Mouse (Mus musculus) limb, embryonic 15.5 days (tissue): ENCODE data around the gene Bcl11b. TPM values are rescaled to one million over a fixed set of nuclear protein-coding genes. Genes with fewer than 3 reads are reported as not detected.

ENCODE experiments used
- ATAC-seq: fragments of 200-750 bp; cut with Nextera tagmentation; 2 replicates; pipeline ENCODE4 v1.8.0; 2017; ENCODE audit warnings: low read depth, moderate TSS enrichment; ENCODE audit not compliant: insufficient number of reproducible peaks, low FRiP score, low TSS enrichment
- H3K27ac ChIP-seq: fragments of 300-500 bp; sonication (generic); 2 replicates; pipeline ENCODE4 v1.5.1; 2015; ENCODE audit warnings: moderate library complexity, mild to moderate bottlenecking, inconsistent platforms
- H3K27me3 ChIP-seq: fragments of 300-500 bp; sonication (generic); 2 replicates; pipeline ENCODE4 v1.6.1; 2015; ENCODE audit warnings: inconsistent platforms
- H3K36me3 ChIP-seq: fragments of 300-500 bp; sonication (generic); 2 replicates; pipeline ENCODE4 v1.6.1; 2015; ENCODE audit warnings: inconsistent platforms
- H3K4me1 ChIP-seq: fragments of 300-500 bp; sonication (generic); 2 replicates; pipeline ENCODE4 v1.6.1; 2015; ENCODE audit warnings: inconsistent platforms
- H3K4me2 ChIP-seq: fragments of 300-500 bp; sonication (generic); 2 replicates; pipeline ENCODE4 v1.6.1; 2015; ENCODE audit warnings: mild to moderate bottlenecking, inconsistent platforms
- H3K4me3 ChIP-seq: fragments of 300-500 bp; sonication (generic); 2 replicates; pipeline ENCODE4 v1.5.1; 2015; ENCODE audit warnings: mild to moderate bottlenecking, inconsistent platforms
- H3K9ac ChIP-seq: fragments of 300-500 bp; sonication (generic); 2 replicates; pipeline ENCODE4 v1.6.1; 2015; ENCODE audit warnings: inconsistent platforms
- H3K9me3 ChIP-seq: fragments of 300-500 bp; sonication (generic); 2 replicates; pipeline ENCODE4 v1.6.1; 2016; ENCODE audit warnings: inconsistent platforms
- WGBS: fragments of 180-500 bp; shearing (Covaris S2); methylation state at CpG from one replicate; pipeline ENCODE4 v1.1.7; 2015; 5-methylcytosine and 5-hydroxymethylcytosine counted together
- polyA plus RNA-seq: library from polyadenylated mRNA; unstranded; fragments of >200 nt; fragmentation: Nextera tagmentation; extraction: Ambion mirVana; gene quantifications from 2 replicates; pipeline ENCODE4 v1.2.1, GENCODE M21; 2015

Gene Bcl11b
- 14.3 and 19.9 TPM in 2 replicates for polyA plus RNA-seq

DNA sequence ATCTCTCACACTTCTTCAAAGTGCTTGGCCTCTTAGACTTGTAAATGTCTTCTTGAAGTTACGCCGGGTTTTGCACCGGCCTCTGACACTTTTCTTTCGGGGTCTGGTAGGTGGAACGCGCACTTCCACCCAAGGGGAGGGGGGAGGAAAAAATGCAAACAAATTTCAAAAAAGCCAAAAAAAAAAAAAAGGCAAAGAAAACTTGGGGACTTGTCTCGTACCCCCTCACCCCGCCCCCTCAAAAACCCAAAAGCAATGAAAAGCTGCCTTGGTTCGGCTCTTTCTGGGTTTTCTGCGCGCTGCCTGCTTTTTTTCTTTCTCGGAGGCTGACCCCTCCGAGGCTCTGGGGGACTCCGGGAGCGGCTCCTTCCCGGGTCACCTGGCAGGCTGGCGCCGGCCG lies at the start of gene Bcl11b:
TSS of gene Bcl11b (minus strand) at position 120 of the 400 bp plus-strand sequence.
- Histone ChIP-seq H3K36me3 (no peaks in the 10 kb centered on the region), H3K27me3 (peaks cover 48% of the 10 kb centered on the region), H3K9me3 (no peaks in the 10 kb centered on the region), H3K9ac (peak within 1 kb of the TSS; percentile 85), H3K4me1 (peaks cover 33% of the 10 kb centered on the region), H3K4me2 (peak within 1 kb of the TSS; percentile 97), H3K27ac (peak within 1 kb of the TSS; percentile 95), H3K4me3 (peak within 1 kb of the TSS; percentile 85)
- 1% methylated on average over 18 of the region's 19 CpGs for WGBS
- no peak; the same call in 1 of the 2 replicates for ATAC-seq

- no peak overlapping the region for H3K27ac ChIP-seq
- no peaks in the 10 kb centered on the region for H3K9me3 ChIP-seq
- H3K36me3 ChIP-seq, result no peaks in the 10 kb centered on the region
- no peaks in the 10 kb centered on the region for H3K4me1 ChIP-seq
- H3K9ac ChIP-seq, result no peak overlapping the region
- no peaks in the 10 kb centered on the region for H3K27me3 ChIP-seq
- H3K4me3 ChIP-seq, result no peak overlapping the region
- no peak overlapping the region for H3K4me2 ChIP-seq
- ATAC-seq, result no peak
- 49% methylated on average over 7 of the region's 7 CpGs for WGBS
Observed at GRCm38 (mm10) chr12:108050996-108051395, 47.6 kb upstream of the Bcl11b start.

- Histone ChIP-seq H3K4me2 (no peak overlapping the region), H3K9ac (no peak overlapping the region), H3K4me3 (no peak overlapping the region), H3K36me3 (no peaks in the 10 kb centered on the region), H3K4me1 (no peaks in the 10 kb centered on the region), H3K27ac (no peak overlapping the region), H3K27me3 (no peaks in the 10 kb centered on the region), H3K9me3 (no peaks in the 10 kb centered on the region)
- WGBS, result 63% methylated on average over 13 of the region's 13 CpGs
- no peak for ATAC-seq
Observed at GRCm38 (mm10) chr12:108049625-108050024, 46.2 kb upstream of the Bcl11b start.

GRCm38 (mm10) chr12:108042239-108042571 lies 38.8 kb upstream of the Bcl11b start:
- H3K9me3 ChIP-seq, result no peaks in the 10 kb centered on the region
- no peak overlapping the region for H3K4me2 ChIP-seq
- H3K36me3 ChIP-seq, result no peaks in the 10 kb centered on the region
- H3K4me1 ChIP-seq, result no peaks in the 10 kb centered on the region
- no peak overlapping the region for H3K9ac ChIP-seq
- no peak overlapping the region for H3K27ac ChIP-seq
- no peak overlapping the region for H3K4me3 ChIP-seq
- ATAC-seq, result peak; percentile 18; the same call in 1 of the 2 replicates
- H3K27me3 ChIP-seq, result no peaks in the 10 kb centered on the region
- 63% methylated on average over 3 of the region's 3 CpGs for WGBS

GRCm38 (mm10) chr12:108041571-108042238 lies 38.3 kb upstream of the Bcl11b start:
- Histone ChIP-seq H3K4me3 (no peak overlapping the region), H3K27me3 (no peaks in the 10 kb centered on the region), H3K9me3 (no peaks in the 10 kb centered on the region), H3K27ac (no peak overlapping the region), H3K4me2 (no peak overlapping the region), H3K4me1 (no peaks in the 10 kb centered on the region), H3K36me3 (no peaks in the 10 kb centered on the region), H3K9ac (no peak overlapping the region)
- ATAC-seq, result peak; percentile 8; the same call in 1 of the 2 replicates
- WGBS, result 42% methylated on average over 12 of the region's 12 CpGs

DNA sequence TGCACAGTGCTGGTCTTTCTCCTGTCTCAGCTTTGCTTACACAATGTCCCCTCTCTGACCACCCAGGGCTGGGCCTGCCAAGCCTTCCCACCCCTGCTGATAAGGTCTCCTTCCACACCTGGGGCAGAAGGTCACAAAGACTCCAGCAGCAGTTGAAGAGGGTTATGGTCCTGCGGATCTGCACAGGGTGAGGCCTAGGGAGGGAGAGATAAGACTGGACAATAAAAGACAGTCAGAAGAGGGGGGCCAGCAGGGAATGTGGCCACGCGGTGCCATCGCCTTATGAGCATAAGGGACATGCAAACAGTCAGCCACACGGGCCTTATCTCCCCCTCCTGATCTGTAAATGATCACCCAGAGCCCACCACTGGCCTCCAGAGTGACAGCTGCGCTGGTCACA lies 34.0 kb upstream of the Bcl11b start:
- H3K4me1 ChIP-seq, result no peaks in the 10 kb centered on the region
- 69% methylated on average over 6 of the region's 6 CpGs for WGBS
- ATAC-seq, result no peak

DNA sequence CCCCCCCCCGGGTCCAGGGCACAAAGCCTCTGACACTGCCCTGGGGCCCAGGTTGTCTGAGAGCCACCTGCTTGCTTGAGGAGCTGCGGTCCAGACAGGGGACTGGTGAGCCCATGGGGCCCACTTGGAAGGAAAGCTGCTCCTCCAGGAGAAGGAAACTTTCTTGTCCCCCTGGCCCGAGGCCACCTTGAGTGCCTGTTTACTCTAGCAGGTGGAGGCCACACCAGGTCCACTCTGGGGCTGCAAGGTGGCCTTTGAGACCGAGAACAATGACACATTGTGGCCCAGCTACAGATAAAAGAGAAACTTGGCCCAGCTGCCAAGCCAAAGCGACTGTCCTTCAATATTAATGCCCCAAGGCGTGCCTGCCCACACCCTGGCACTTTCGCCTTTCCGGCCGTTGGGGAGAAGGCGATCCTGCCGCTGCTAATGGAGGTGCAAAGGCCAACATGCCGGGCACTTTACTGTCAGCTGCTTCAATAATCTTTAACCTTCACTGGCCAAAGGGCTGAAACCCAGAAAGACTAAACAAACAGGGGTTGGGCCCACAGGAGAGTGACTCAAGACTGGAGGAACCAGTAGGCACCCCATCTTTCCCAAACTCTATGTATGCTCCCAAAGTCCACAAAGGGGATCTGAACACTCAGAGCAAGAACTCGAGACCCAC lies 32.1 kb upstream of the Bcl11b start:
- Histone ChIP-seq H3K9ac (no peak overlapping the region), H3K36me3 (no peaks in the 10 kb centered on the region), H3K4me3 (no peak overlapping the region), H3K4me2 (no peak overlapping the region), H3K27ac (no peak overlapping the region), H3K27me3 (no peaks in the 10 kb centered on the region), H3K9me3 (no peaks in the 10 kb centered on the region), H3K4me1 (no peaks in the 10 kb centered on the region)
- ATAC-seq, result no peak
- WGBS, result 69% methylated on average over 13 of the region's 13 CpGs

More for the DNA sequence above, 34.0 kb upstream of the Bcl11b start:
- H3K4me3 ChIP-seq, result no peak overlapping the region
- no peaks in the 10 kb centered on the region for H3K36me3 ChIP-seq
- no peak overlapping the region for H3K9ac ChIP-seq
- no peak overlapping the region for H3K4me2 ChIP-seq
- H3K27ac ChIP-seq, result no peak overlapping the region
- no peaks in the 10 kb centered on the region for H3K9me3 ChIP-seq
- H3K27me3 ChIP-seq, result no peaks in the 10 kb centered on the region

GRCm38 (mm10) chr12:108022835-108023615 lies 19.6 kb upstream of the Bcl11b start:
- no peak for ATAC-seq
- no peak overlapping the region for H3K9ac ChIP-seq
- H3K4me2 ChIP-seq, result no peak overlapping the region
- H3K27me3 ChIP-seq, result no peaks in the 10 kb centered on the region
- WGBS, result 79% methylated on average over 15 of the region's 15 CpGs
- no peak overlapping the region for H3K4me3 ChIP-seq
- no peaks in the 10 kb centered on the region for H3K4me1 ChIP-seq
- H3K9me3 ChIP-seq, result no peaks in the 10 kb centered on the region
- no peak overlapping the region for H3K27ac ChIP-seq
- no peaks in the 10 kb centered on the region for H3K36me3 ChIP-seq

GRCm38 (mm10) chr12:108012003-108012402 lies 8.6 kb upstream of the Bcl11b start:
- ATAC-seq, result no peak
- Histone ChIP-seq H3K9me3 (no peaks in the 10 kb centered on the region), H3K4me1 (no peaks in the 10 kb centered on the region), H3K36me3 (no peaks in the 10 kb centered on the region), H3K4me2 (no peak overlapping the region), H3K4me3 (no peak overlapping the region), H3K27me3 (peaks cover 14% of the 10 kb centered on the region), H3K9ac (no peak overlapping the region), H3K27ac (no peak overlapping the region)
- WGBS, result 80% methylated on average over 12 of the region's 12 CpGs

DNA sequence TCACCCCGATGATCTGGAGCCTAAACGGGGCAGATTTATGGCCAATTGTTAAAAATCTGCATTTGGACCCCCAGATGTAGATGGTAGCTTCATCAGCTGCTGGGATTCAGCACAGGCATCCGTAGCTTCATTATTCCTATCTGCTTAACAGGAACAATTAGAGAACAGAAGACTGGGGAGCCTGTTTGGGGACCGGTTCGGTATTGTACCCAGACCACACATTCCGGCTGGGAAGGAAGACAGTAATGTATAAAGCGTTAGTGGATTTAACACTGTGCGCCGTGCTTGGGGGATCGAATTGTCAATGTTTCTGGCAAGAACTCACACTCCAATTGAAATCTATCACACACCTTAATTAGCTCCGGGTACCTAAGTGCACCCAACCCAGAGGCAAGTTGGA lies 6.9 kb upstream of the Bcl11b start:
- Histone ChIP-seq H3K27me3 (peaks cover 31% of the 10 kb centered on the region), H3K4me2 (no peak overlapping the region), H3K4me1 (peaks cover 12% of the 10 kb centered on the region), H3K9me3 (no peaks in the 10 kb centered on the region), H3K36me3 (no peaks in the 10 kb centered on the region), H3K4me3 (no peak overlapping the region), H3K27ac (no peak overlapping the region), H3K9ac (no peak overlapping the region)
- 54% methylated on average over 11 of the region's 11 CpGs for WGBS
- no peak for ATAC-seq

DNA sequence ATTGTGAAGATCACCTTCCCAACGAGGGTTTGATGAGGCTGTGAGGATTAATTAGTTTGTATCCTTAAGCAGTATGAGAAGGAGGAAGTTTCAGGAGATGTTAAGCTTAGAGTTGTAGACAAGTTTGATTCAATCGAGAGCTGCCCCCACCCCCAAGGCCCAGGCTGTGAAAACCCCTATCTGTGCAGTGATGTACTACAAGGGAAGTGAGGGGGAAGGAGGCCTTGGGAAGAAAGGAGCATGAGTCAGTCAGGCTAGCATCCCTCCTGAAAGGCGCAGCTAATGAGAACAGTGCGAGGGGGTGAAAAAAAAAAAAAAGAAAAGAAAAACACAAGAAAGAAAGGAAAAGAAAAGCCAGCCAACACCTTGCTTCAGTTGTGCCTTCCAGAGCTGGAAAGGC lies 5.8 kb upstream of the Bcl11b start:
- Histone ChIP-seq H3K4me1 (peaks cover 24% of the 10 kb centered on the region), H3K4me3 (no peak overlapping the region), H3K4me2 (no peak overlapping the region), H3K27me3 (peaks cover 38% of the 10 kb centered on the region), H3K36me3 (no peaks in the 10 kb centered on the region), H3K9ac (no peak overlapping the region), H3K9me3 (no peaks in the 10 kb centered on the region), H3K27ac (no peak overlapping the region)
- no peak for ATAC-seq
- WGBS, result 41% methylated on average over 4 of the region's 4 CpGs
